Mouse (Mus musculus) right cerebral cortex, adult 18-20 months (tissue): ENCODE results near the gene Bmpr1a.

Source experiments
- DNase-seq: peaks from one replicate; pipeline ENCODE4 v3.0.0; 2022; ENCODE audit warnings: mixed read lengths

Bmpr1a gene

GRCm38 (mm10) chr14:34504377-34504776 is 1.2 kb upstream of the Bmpr1a start:
- no peak for DNase-seq

GRCm38 (mm10) chr14:34503759-34504158 is 618 bp upstream of the Bmpr1a start:
- no peak for DNase-seq

GRCm38 (mm10) chr14:34502475-34503324 is 441 bp downstream of the Bmpr1a start:
- peak; percentile 91 for DNase-seq

GRCm38 (mm10) chr14:34501804-34502474 is 1.2 kb downstream of the Bmpr1a start:
- peak; percentile 38 for DNase-seq

GRCm38 (mm10) chr14:34501447-34501803 is 1.7 kb downstream of the Bmpr1a start:
- no peak for DNase-seq

- no peak for DNase-seq
These were observed 2.8 kb downstream of the Bmpr1a start for GRCm38 (mm10) chr14:34500309-34500708.

GRCm38 (mm10) chr14:34499664-34500063 is 3.5 kb downstream of the Bmpr1a start:
- no peak for DNase-seq

- DNase-seq: no peak
These were observed 5.8 kb downstream of the Bmpr1a start for GRCm38 (mm10) chr14:34497346-34497745.

GRCm38 (mm10) chr14:34493682-34494081 is 9.5 kb downstream of the Bmpr1a start:
- DNase-seq: no peak

GRCm38 (mm10) chr14:34492688-34493087 is 10.5 kb downstream of the Bmpr1a start:
- no peak for DNase-seq

GRCm38 (mm10) chr14:34490965-34491364 is 12.2 kb downstream of the Bmpr1a start:
- DNase-seq: no peak

GRCm38 (mm10) chr14:34489928-34490327 is 13.2 kb downstream of the Bmpr1a start:
- DNase-seq: no peak

- no peak for DNase-seq
These were observed 17.0 kb downstream of the Bmpr1a start for GRCm38 (mm10) chr14:34486169-34486568.

GRCm38 (mm10) chr14:34483469-34484341 is 19.4 kb downstream of the Bmpr1a start:
- no peak for DNase-seq

- DNase-seq: no peak
These were observed 31.6 kb downstream of the Bmpr1a start for GRCm38 (mm10) chr14:34471591-34471990.

GRCm38 (mm10) chr14:34466291-34466690 is 36.9 kb downstream of the Bmpr1a start:
- DNase-seq: no peak

GRCm38 (mm10) chr14:34459386-34459785 is 43.8 kb downstream of the Bmpr1a start:
- DNase-seq: no peak

GRCm38 (mm10) chr14:34458880-34459279 is 44.3 kb downstream of the Bmpr1a start:
- DNase-seq: peak; percentile 38

GRCm38 (mm10) chr14:34454282-34454681 is 48.9 kb downstream of the Bmpr1a start:
- DNase-seq: no peak

- no peak for DNase-seq
These were observed 49.5 kb downstream of the Bmpr1a start for GRCm38 (mm10) chr14:34453648-34454047.

- DNase-seq: no peak
These were observed 51.3 kb downstream of the Bmpr1a start for GRCm38 (mm10) chr14:34451872-34452271.

- DNase-seq: no peak
These were observed 52.7 kb downstream of the Bmpr1a start for GRCm38 (mm10) chr14:34450451-34450850.

GRCm38 (mm10) chr14:34449807-34450206 is 53.3 kb downstream of the Bmpr1a start:
- no peak for DNase-seq
